Mouse (Mus musculus) embryonic facial prominence, embryonic 11.5 days (tissue): ENCODE data around the gene Spata5. TPM values are rescaled to one million over a fixed set of nuclear protein-coding genes. Genes with fewer than 3 reads are reported as not detected.
"Not testable (repeated sequence)": the region's sequence is repeated elsewhere in the genome, so short reads cannot be mapped to it uniquely, and the experiment has no call there.

Source experiments
- ATAC-seq: fragments of 200-750 bp; cut with Nextera tagmentation; replicated peaks from 2 replicates; pipeline ENCODE4 v1.8.0; 2017; ENCODE audit warnings: low read depth; ENCODE audit not compliant: insufficient number of reproducible peaks, low FRiP score, low TSS enrichment
- DNase-seq: peaks from one replicate; pipeline ENCODE4 v3.0.0-alpha.2; 2015; ENCODE audit warnings: low spot score
- H3K27ac ChIP-seq: fragments of 300-500 bp; sonication (generic); replicated peaks from 2 replicates; pipeline ENCODE4 v1.5.1; 2014; ENCODE audit warnings: mild to moderate bottlenecking, low read depth, low read length, control low read depth
- H3K27me3 ChIP-seq: fragments of 300-500 bp; sonication (generic); 2 replicates; pipeline ENCODE4 v1.6.1; 2014; ENCODE audit warnings: mild to moderate bottlenecking, low read length, moderate library complexity, mixed read lengths; ENCODE audit not compliant: control insufficient read depth, insufficient read depth
- H3K36me3 ChIP-seq: fragments of 300-500 bp; sonication (generic); replicated peaks from 2 replicates; pipeline ENCODE4 v1.6.1; 2014; ENCODE audit warnings: low read depth, mild to moderate bottlenecking, low read length, moderate library complexity, mixed read lengths; ENCODE audit not compliant: control insufficient read depth, insufficient read depth
- H3K4me1 ChIP-seq: fragments of 300-500 bp; sonication (generic); 2 replicates; pipeline ENCODE4 v1.6.1; 2014; ENCODE audit warnings: low read length, mixed read lengths; ENCODE audit not compliant: control insufficient read depth, insufficient read depth
- H3K4me2 ChIP-seq: fragments of 300-500 bp; sonication (generic); 2 replicates; pipeline ENCODE4 v1.6.1; 2014; ENCODE audit warnings: low read depth, mild to moderate bottlenecking, control low read depth, low read length, moderate library complexity
- H3K4me3 ChIP-seq: fragments of 300-500 bp; sonication (generic); 2 replicates; pipeline ENCODE4 v1.5.1; 2014; ENCODE audit warnings: low read depth, low read length, control low read depth
- H3K9ac ChIP-seq: fragments of 300-500 bp; sonication (generic); replicated peaks from 2 replicates; pipeline ENCODE4 v1.6.1; 2014; ENCODE audit warnings: mild to moderate bottlenecking, control low read depth, low read length
- H3K9me3 ChIP-seq: fragments of 300-500 bp; sonication (generic); replicated peaks from 2 replicates; pipeline ENCODE4 v1.6.1; 2016; ENCODE audit warnings: mild to moderate bottlenecking, low read length, inconsistent platforms, mixed read lengths; ENCODE audit not compliant: control insufficient read depth
- WGBS: fragments of 180-500 bp; shearing (Covaris S2); extraction: QIAGEN DNeasy Blood & Tissue Kit; methylation state at CpG from one replicate; pipeline ENCODE4 v1.1.7; 2014; 5-methylcytosine and 5-hydroxymethylcytosine counted together
- polyA plus RNA-seq: library from polyadenylated mRNA; unstranded; fragments of >200 nt; fragmentation: Nextera tagmentation; extraction: Ambion mirVana; gene quantifications from 2 replicates; pipeline ENCODE4 v1.2.1, GENCODE M21; 2014

The Spata5 gene
- polyA plus RNA-seq, 1 experiment from 2014 or later: 57.6 TPM

GRCm38 (mm10) chr3:37585967-37586730, 166.5 kb downstream of the Spata5 start:
- Histone ChIP-seq H3K27me3 (no peaks in the 10 kb centered on the region), H3K27ac (peak overlapping the region; percentile 41), H3K4me3 (no peak overlapping the region), H3K9ac (peak overlapping the region; percentile 20; the same call in 1 of the 2 replicates), H3K4me2 (no peak overlapping the region), H3K9me3 (no peaks in the 10 kb centered on the region), H3K4me1 (no peaks in the 10 kb centered on the region), H3K36me3 (no peaks in the 10 kb centered on the region)
- ATAC-seq (no peak), DNase-seq (peak; percentile 55)
- WGBS: 19% methylated on average over 15 of the region's 15 CpGs

- Histone ChIP-seq H3K4me3 (no peak overlapping the region), H3K27me3 (no peaks in the 10 kb centered on the region), H3K4me1 (no peaks in the 10 kb centered on the region), H3K9me3 (no peaks in the 10 kb centered on the region), H3K4me2 (no peak overlapping the region), H3K36me3 (no peaks in the 10 kb centered on the region), H3K9ac (peak overlapping the region; percentile 20; the same call in 1 of the 2 replicates), H3K27ac (peak overlapping the region; percentile 1; the same call in 1 of the 2 replicates)
- WGBS: 32% methylated on average over 16 of the region's 16 CpGs
- DNase-seq (peak; percentile 39), ATAC-seq (no peak)
Measured at GRCm38 (mm10) chr3:37586731-37587578, 167.3 kb downstream of the Spata5 start.

GRCm38 (mm10) chr3:37595721-37596120, 176.0 kb downstream of the Spata5 start:
- ATAC-seq (no peak), DNase-seq (no peak)
- Histone ChIP-seq H3K36me3 (no peaks in the 10 kb centered on the region), H3K4me1 (no peaks in the 10 kb centered on the region), H3K27ac (no peak overlapping the region), H3K9ac (no peak overlapping the region), H3K9me3 (no peaks in the 10 kb centered on the region), H3K4me3 (no peak overlapping the region), H3K27me3 (no peaks in the 10 kb centered on the region), H3K4me2 (no peak overlapping the region)
- 78% methylated on average over 10 of the region's 10 CpGs for WGBS

GRCm38 (mm10) chr3:37596519-37596918, 176.8 kb downstream of the Spata5 start:
- Histone ChIP-seq H3K4me2 (no peak overlapping the region), H3K27ac (no peak overlapping the region; the same call in 1 of the 2 replicates), H3K4me1 (no peaks in the 10 kb centered on the region), H3K9me3 (no peaks in the 10 kb centered on the region), H3K4me3 (no peak overlapping the region), H3K9ac (no peak overlapping the region), H3K36me3 (no peaks in the 10 kb centered on the region), H3K27me3 (no peaks in the 10 kb centered on the region)
- no peak for ATAC-seq
- DNase-seq: peak; percentile 30
- WGBS: 47% methylated on average over 6 of the region's 6 CpGs

GRCm38 (mm10) chr3:37597200-37597599, 177.5 kb downstream of the Spata5 start:
- DNase-seq (no peak), ATAC-seq (no peak)
- Histone ChIP-seq H3K4me2 (no peak overlapping the region), H3K9me3 (no peaks in the 10 kb centered on the region), H3K4me3 (no peak overlapping the region), H3K27me3 (no peaks in the 10 kb centered on the region), H3K36me3 (no peaks in the 10 kb centered on the region), H3K27ac (peak overlapping the region; percentile 8; the same call in 1 of the 2 replicates), H3K4me1 (no peaks in the 10 kb centered on the region), H3K9ac (no peak overlapping the region)
- WGBS: 58% methylated on average over 5 of the region's 5 CpGs

GRCm38 (mm10) chr3:37599641-37600040, 179.9 kb downstream of the Spata5 start:
- WGBS: 91% methylated on average over 14 of the region's 14 CpGs
- H3K36me3 ChIP-seq, H3K9me3 ChIP-seq, H3K4me3 ChIP-seq, H3K4me2 ChIP-seq, H3K27ac ChIP-seq, ATAC-seq, H3K27me3 ChIP-seq, H3K9ac ChIP-seq, H3K4me1 ChIP-seq, DNase-seq: not testable (repeated sequence)

- Histone ChIP-seq H3K4me1 (no peaks in the 10 kb centered on the region), H3K4me2 (no peak overlapping the region), H3K9me3 (no peaks in the 10 kb centered on the region), H3K27ac (no peak overlapping the region), H3K9ac (no peak overlapping the region), H3K27me3 (no peaks in the 10 kb centered on the region), H3K36me3 (no peaks in the 10 kb centered on the region), H3K4me3 (no peak overlapping the region)
- DNase-seq (no peak), ATAC-seq (no peak)
- 98% methylated on average over 9 of the region's 9 CpGs for WGBS
Measured at GRCm38 (mm10) chr3:37602356-37602755, 182.7 kb downstream of the Spata5 start.

- WGBS: 83% methylated on average over 7 of the region's 7 CpGs
- H3K27ac ChIP-seq: no peak overlapping the region
- no peaks in the 10 kb centered on the region for H3K27me3 ChIP-seq
Measured at GRCm38 (mm10) chr3:37602890-37603289, 183.2 kb downstream of the Spata5 start.

More at GRCm38 (mm10) chr3:37602890-37603289, 183.2 kb downstream of the Spata5 start:
- H3K9ac ChIP-seq: no peak overlapping the region
- no peak overlapping the region for H3K4me2 ChIP-seq
- no peak for ATAC-seq
- DNase-seq: no peak
- H3K9me3 ChIP-seq: no peaks in the 10 kb centered on the region
- H3K36me3 ChIP-seq: no peaks in the 10 kb centered on the region
- no peak overlapping the region for H3K4me3 ChIP-seq
- H3K4me1 ChIP-seq: no peaks in the 10 kb centered on the region
